ENCODE assay signal across 11 mouse cellular contexts in genomic region chr1:73364300-73364683, GRCm38 (mm10).
DNase-seq lines count a peak whose midpoint lies in the region; ATAC-seq and TF ChIP-seq lines count a peak whose summit lies in the region.
"Had no signal": no experiment of that assay in that cellular context is flagged by ENCODE, and none has a peak within 500 bp of the region (broad histone marks: within the 10 kb centered on the region; RNA-seq: fewer than 3 reads in every experiment).

No protein-coding gene starts in this region.

- H3K36me3 ChIP-seq in forebrain, embryonic 10.5 days (replicated peaks) = no peaks in the 10 kb centered on the region
- no peaks in the 10 kb centered on the region for H3K36me3 ChIP-seq in forebrain, embryonic 16.5 days (ENCODE audit: control insufficient read depth, insufficient read depth)
- H3K36me3 ChIP-seq in intestine, embryonic 14.5 days (ENCODE audit: control insufficient read depth, insufficient read depth, low read length) = no peaks in the 10 kb centered on the region
- no peaks in the 10 kb centered on the region for H3K36me3 ChIP-seq in intestine, postnatal 0 days (ENCODE audit: control insufficient read depth, insufficient read depth)
- no peaks in the 10 kb centered on the region for H3K36me3 ChIP-seq in hindbrain, embryonic 13.5 days
- no peaks in the 10 kb centered on the region for H3K36me3 ChIP-seq in midbrain, embryonic 15.5 days (replicated peaks)
- H3K36me3 ChIP-seq: G1E had no signal

- no peak overlapping the region for H3K9ac ChIP-seq in forebrain, embryonic 16.5 days (replicated peaks; ENCODE audit: low read depth, low read length)
- H3K9ac ChIP-seq in intestine, embryonic 14.5 days (ENCODE audit: low read length) = no peak overlapping the region
- H3K9ac ChIP-seq in intestine, postnatal 0 days (ENCODE audit: low read depth, low read length) = no peak overlapping the region
- H3K9ac ChIP-seq in hindbrain, embryonic 13.5 days = no peak overlapping the region
- no peak overlapping the region for H3K9ac ChIP-seq in midbrain, embryonic 15.5 days
- H3K9ac ChIP-seq: liver, embryonic 14.5 days had no signal

- no peak overlapping the region for H3K4me3 ChIP-seq in forebrain, embryonic 10.5 days
- no peak overlapping the region for H3K4me3 ChIP-seq in forebrain, embryonic 16.5 days (replicated peaks; ENCODE audit: low read length)
- no peak overlapping the region for H3K4me3 ChIP-seq in intestine, embryonic 14.5 days (ENCODE audit: low read depth, low read length)
- no peak overlapping the region for H3K4me3 ChIP-seq in intestine, postnatal 0 days (ENCODE audit: low read depth, low read length)
- H3K4me3 ChIP-seq in hindbrain, embryonic 13.5 days = no peak overlapping the region
- H3K4me3 ChIP-seq in midbrain, embryonic 15.5 days = no peak overlapping the region
- H3K4me3 ChIP-seq: erythroblast, embryonic 14.5 days had no signal

- no peak for ATAC-seq in forebrain, embryonic 16.5 days
- ATAC-seq in intestine, embryonic 14.5 days (replicated peaks; ENCODE audit: low FRiP score, low TSS enrichment, low read depth) = no peak
- no peak for ATAC-seq in intestine, postnatal 0 days
- no peak for ATAC-seq in hindbrain, embryonic 13.5 days (ENCODE audit: low FRiP score)
- ATAC-seq in midbrain, embryonic 15.5 days (replicated peaks) = peak; percentile 26; the same call in 1 of the 2 replicates

- peak overlapping the region; percentile 76 for H3K27ac ChIP-seq in forebrain, embryonic 10.5 days
- no peak overlapping the region for H3K27ac ChIP-seq in forebrain, embryonic 16.5 days (ENCODE audit: low read length)
- H3K27ac ChIP-seq in intestine, embryonic 14.5 days (ENCODE audit: low read depth) = peak overlapping the region; percentile 92
- H3K27ac ChIP-seq in intestine, postnatal 0 days (ENCODE audit: low read depth, low read length) = no peak overlapping the region
- peak overlapping the region; percentile 52; the same call in 1 of the 2 replicates for H3K27ac ChIP-seq in hindbrain, embryonic 13.5 days
- H3K27ac ChIP-seq in midbrain, embryonic 15.5 days = 0 out of 2 replicates have a peak overlapping the region, but pooled peaks have one; percentile 71
- H3K27ac ChIP-seq: liver, embryonic 14.5 days had no signal

- H3K27me3 ChIP-seq in forebrain, embryonic 10.5 days (ENCODE audit: poor library complexity, severe bottlenecking) = no peaks in the 10 kb centered on the region
- no peaks in the 10 kb centered on the region for H3K27me3 ChIP-seq in forebrain, embryonic 16.5 days (replicated peaks; ENCODE audit: control insufficient read depth, insufficient read depth, low read length)
- no peaks in the 10 kb centered on the region for H3K27me3 ChIP-seq in intestine, embryonic 14.5 days (replicated peaks; ENCODE audit: control insufficient read depth, insufficient read depth, low read length)
- H3K27me3 ChIP-seq in intestine, postnatal 0 days (replicated peaks; ENCODE audit: control insufficient read depth, insufficient read depth, low read length) = no peaks in the 10 kb centered on the region
- no peaks in the 10 kb centered on the region for H3K27me3 ChIP-seq in hindbrain, embryonic 13.5 days
- H3K27me3 ChIP-seq in midbrain, embryonic 15.5 days (replicated peaks) = no peaks in the 10 kb centered on the region

- H3K4me1 ChIP-seq in forebrain, embryonic 10.5 days = peaks cover 39% of the 10 kb centered on the region
- peaks cover 23% of the 10 kb centered on the region for H3K4me1 ChIP-seq in forebrain, embryonic 16.5 days (replicated peaks; ENCODE audit: control insufficient read depth, insufficient read depth, low read length)
- H3K4me1 ChIP-seq in intestine, embryonic 14.5 days (replicated peaks; ENCODE audit: control insufficient read depth, insufficient read depth, low read length) = peaks cover 55% of the 10 kb centered on the region
- peaks cover 15% of the 10 kb centered on the region; the same call in 1 of the 2 replicates for H3K4me1 ChIP-seq in intestine, postnatal 0 days (replicated peaks; ENCODE audit: control insufficient read depth, insufficient read depth, low read length)
- peaks cover 28% of the 10 kb centered on the region for H3K4me1 ChIP-seq in hindbrain, embryonic 13.5 days (replicated peaks)
- H3K4me1 ChIP-seq in midbrain, embryonic 15.5 days = peaks cover 16% of the 10 kb centered on the region

- TF ChIP-seq CTCF in intestine, postnatal 0 days (IDR thresholded peaks at IDR 0.05; ENCODE audit: low read depth) = no peak

- no peaks in the 10 kb centered on the region for H3K9me3 ChIP-seq in forebrain, embryonic 10.5 days
- H3K9me3 ChIP-seq in forebrain, embryonic 16.5 days (ENCODE audit: control insufficient read depth, low read length) = no peaks in the 10 kb centered on the region
- H3K9me3 ChIP-seq in intestine, embryonic 14.5 days (ENCODE audit: control insufficient read depth, low read length) = no peaks in the 10 kb centered on the region
- H3K9me3 ChIP-seq in intestine, postnatal 0 days (ENCODE audit: control insufficient read depth) = no peaks in the 10 kb centered on the region
- H3K9me3 ChIP-seq in hindbrain, embryonic 13.5 days = no peaks in the 10 kb centered on the region
- no peaks in the 10 kb centered on the region for H3K9me3 ChIP-seq in midbrain, embryonic 15.5 days
- H3K9me3 ChIP-seq: G1E had no signal

- 70% methylated on average over 7 of the region's 7 CpGs for WGBS in forebrain, embryonic 10.5 days
- 42% methylated on average over 7 of the region's 7 CpGs for WGBS in forebrain, embryonic 16.5 days
- 55% methylated on average over 7 of the region's 7 CpGs for WGBS in intestine, embryonic 14.5 days
- WGBS in intestine, postnatal 0 days = 77% methylated on average over 7 of the region's 7 CpGs
- 56% methylated on average over 7 of the region's 7 CpGs for WGBS in hindbrain, embryonic 13.5 days
- WGBS in midbrain, embryonic 15.5 days = 52% methylated on average over 7 of the region's 7 CpGs

- H3K4me2 ChIP-seq in forebrain, embryonic 16.5 days (ENCODE audit: low read length) = no peak overlapping the region
- H3K4me2 ChIP-seq in intestine, embryonic 14.5 days (ENCODE audit: low read length) = no peak overlapping the region
- no peak overlapping the region for H3K4me2 ChIP-seq in intestine, postnatal 0 days (replicated peaks; ENCODE audit: low read depth)
- no peak overlapping the region for H3K4me2 ChIP-seq in hindbrain, embryonic 13.5 days
- no peak overlapping the region for H3K4me2 ChIP-seq in midbrain, embryonic 15.5 days

- no peak for DNase-seq in forebrain, embryonic 10.5 days (ENCODE audit: extremely low spot score, low spot score)
- peak; percentile 53 for DNase-seq in intestine, embryonic 14.5 days (ENCODE audit: low spot score)
- no peak for DNase-seq in urinary bladder, postnatal 4 days (ENCODE audit: low spot score in 2 of 2)
- no peak for DNase-seq in cerebellum, adult 8-10 months

Comparison
In these comparisons a context has a peak if more than half of its experiments do, and no peak if none do; other contexts are left out.
1. H3K27ac ChIP-seq: peak in forebrain, embryonic 10.5 days (single experiment), intestine, embryonic 14.5 days (single experiment), hindbrain, embryonic 13.5 days (single experiment) and midbrain, embryonic 15.5 days (single experiment); none in forebrain, embryonic 16.5 days (single experiment) and intestine, postnatal 0 days (single experiment).